Mouse (Mus musculus) kidney, embryonic 15.5 days (tissue): ENCODE measurements around the gene Babam2. TPM values are rescaled to one million over a fixed set of nuclear protein-coding genes. Genes with fewer than 3 reads are reported as not detected.

Experiments used
- ATAC-seq: fragments of 200-750 bp; cut with Nextera tagmentation; replicated peaks from 2 replicates; pipeline ENCODE4 v1.8.0; 2017; ENCODE audit warnings: moderate TSS enrichment; ENCODE audit not compliant: low FRiP score
- H3K27ac ChIP-seq: fragments of 300-500 bp; sonication (generic); 2 replicates; pipeline ENCODE4 v1.5.1; 2015; ENCODE audit warnings: mild to moderate bottlenecking, inconsistent platforms
- H3K27me3 ChIP-seq: fragments of 300-500 bp; sonication (generic); 2 replicates; pipeline ENCODE4 v1.6.1; 2015; ENCODE audit warnings: inconsistent platforms
- H3K36me3 ChIP-seq: fragments of 300-500 bp; sonication (generic); 2 replicates; pipeline ENCODE4 v1.6.1; 2015; ENCODE audit warnings: inconsistent platforms
- H3K4me1 ChIP-seq: fragments of 300-500 bp; sonication (generic); 2 replicates; pipeline ENCODE4 v1.6.1; 2015; ENCODE audit warnings: inconsistent platforms
- H3K4me2 ChIP-seq: fragments of 300-500 bp; sonication (generic); 2 replicates; pipeline ENCODE4 v1.6.1; 2015; ENCODE audit warnings: moderate library complexity, mild to moderate bottlenecking, inconsistent platforms
- H3K4me3 ChIP-seq: fragments of 300-500 bp; sonication (generic); replicated peaks from 2 replicates; pipeline ENCODE4 v1.5.1; 2015; ENCODE audit warnings: mild to moderate bottlenecking, inconsistent platforms
- H3K9ac ChIP-seq: fragments of 300-500 bp; sonication (generic); 2 replicates; pipeline ENCODE4 v1.6.1; 2015; ENCODE audit warnings: mild to moderate bottlenecking, inconsistent platforms
- H3K9me3 ChIP-seq: fragments of 300-500 bp; sonication (generic); replicated peaks from 2 replicates; pipeline ENCODE4 v1.6.1; 2016; ENCODE audit warnings: inconsistent platforms
- WGBS: fragments of 180-500 bp; shearing (Covaris S2); methylation state at CpG from one replicate; pipeline ENCODE4 v1.1.7; 2015; ENCODE audit warnings: mixed read lengths; 5-methylcytosine and 5-hydroxymethylcytosine counted together
- polyA plus RNA-seq: library from polyadenylated mRNA; unstranded; fragments of >200 nt; fragmentation: Nextera tagmentation; extraction: Ambion mirVana; gene quantifications from 2 replicates; pipeline ENCODE4 v1.2.1, GENCODE M21; 2015

Babam2 gene
- polyA plus RNA-seq, 1 experiment from 2014 or later: 83.2 TPM

- ATAC-seq: no peak
- WGBS: 72% methylated on average over 6 of the region's 6 CpGs
- no peaks in the 10 kb centered on the region for H3K27me3 ChIP-seq
- no peak overlapping the region for H3K4me2 ChIP-seq
- no peak overlapping the region for H3K4me3 ChIP-seq
- peaks cover 5% of the 10 kb centered on the region; the same call in 1 of the 2 replicates for H3K4me1 ChIP-seq
- no peak overlapping the region for H3K9ac ChIP-seq
- no peaks in the 10 kb centered on the region for H3K36me3 ChIP-seq
- H3K9me3 ChIP-seq: no peaks in the 10 kb centered on the region
- no peak overlapping the region for H3K27ac ChIP-seq
Observed at GRCm38 (mm10) chr5:31724519-31724918, 27.0 kb downstream of the Babam2 start.

GRCm38 (mm10) chr5:31725885-31726284 is 28.4 kb downstream of the Babam2 start:
- no peak overlapping the region for H3K4me2 ChIP-seq
- ATAC-seq: no peak
- no peaks in the 10 kb centered on the region for H3K36me3 ChIP-seq
- WGBS: 83% methylated on average over 2 of the region's 2 CpGs
- 0 out of 2 replicates have a peak, but pooled peaks cover 8% of the 10 kb centered on the region for H3K4me1 ChIP-seq
- H3K27me3 ChIP-seq: no peaks in the 10 kb centered on the region
- H3K27ac ChIP-seq: no peak overlapping the region
- no peaks in the 10 kb centered on the region for H3K9me3 ChIP-seq
- no peak overlapping the region for H3K9ac ChIP-seq
- no peak overlapping the region for H3K4me3 ChIP-seq

GRCm38 (mm10) chr5:31727456-31727855 is 30.0 kb downstream of the Babam2 start:
- Histone ChIP-seq H3K36me3 (no peaks in the 10 kb centered on the region), H3K4me2 (no peak overlapping the region), H3K27ac (no peak overlapping the region), H3K4me1 (0 out of 2 replicates have a peak, but pooled peaks cover 8% of the 10 kb centered on the region), H3K27me3 (no peaks in the 10 kb centered on the region), H3K9ac (no peak overlapping the region), H3K9me3 (no peaks in the 10 kb centered on the region), H3K4me3 (no peak overlapping the region)
- ATAC-seq: no peak
- WGBS: 73% methylated on average over 5 of the region's 5 CpGs

GRCm38 (mm10) chr5:31732644-31733338 is 35.3 kb downstream of the Babam2 start:
- Histone ChIP-seq H3K36me3 (no peaks in the 10 kb centered on the region), H3K4me2 (no peak overlapping the region), H3K9ac (no peak overlapping the region), H3K9me3 (no peaks in the 10 kb centered on the region), H3K27ac (peak overlapping the region; percentile 45), H3K27me3 (no peaks in the 10 kb centered on the region), H3K4me1 (0 out of 2 replicates have a peak, but pooled peaks cover 12% of the 10 kb centered on the region), H3K4me3 (no peak overlapping the region)
- WGBS: 36% methylated on average over 3 of the region's 3 CpGs
- ATAC-seq: no peak

- no peak overlapping the region for H3K4me2 ChIP-seq
- no peak for ATAC-seq
- no peak overlapping the region for H3K27ac ChIP-seq
- H3K9me3 ChIP-seq: no peaks in the 10 kb centered on the region
- H3K27me3 ChIP-seq: no peaks in the 10 kb centered on the region
- H3K4me3 ChIP-seq: no peak overlapping the region
- no peaks in the 10 kb centered on the region for H3K4me1 ChIP-seq
- WGBS: 100% methylated on average over 1 of the region's 1 CpGs
- H3K9ac ChIP-seq: no peak overlapping the region
- H3K36me3 ChIP-seq: no peaks in the 10 kb centered on the region
Observed at GRCm38 (mm10) chr5:31741931-31742330, 44.4 kb downstream of the Babam2 start.

GRCm38 (mm10) chr5:31742521-31743031 is 45.1 kb downstream of the Babam2 start:
- Histone ChIP-seq H3K4me2 (no peak overlapping the region), H3K9me3 (no peaks in the 10 kb centered on the region), H3K36me3 (no peaks in the 10 kb centered on the region), H3K27me3 (no peaks in the 10 kb centered on the region), H3K9ac (no peak overlapping the region), H3K4me3 (no peak overlapping the region), H3K27ac (no peak overlapping the region), H3K4me1 (no peaks in the 10 kb centered on the region)
- ATAC-seq: no peak
- WGBS: 60% methylated on average over 4 of the region's 4 CpGs

- Histone ChIP-seq H3K27ac (no peak overlapping the region), H3K4me3 (no peak overlapping the region), H3K9me3 (no peaks in the 10 kb centered on the region), H3K27me3 (no peaks in the 10 kb centered on the region), H3K4me2 (no peak overlapping the region), H3K9ac (no peak overlapping the region), H3K36me3 (no peaks in the 10 kb centered on the region), H3K4me1 (no peaks in the 10 kb centered on the region)
- no peak for ATAC-seq
Observed at GRCm38 (mm10) chr5:31749401-31749800, 51.9 kb downstream of the Babam2 start.

- H3K36me3 ChIP-seq: no peaks in the 10 kb centered on the region
- no peaks in the 10 kb centered on the region for H3K4me1 ChIP-seq
- no peak overlapping the region for H3K27ac ChIP-seq
- H3K4me2 ChIP-seq: no peak overlapping the region
- no peaks in the 10 kb centered on the region for H3K9me3 ChIP-seq
- H3K4me3 ChIP-seq: no peak overlapping the region
- H3K9ac ChIP-seq: no peak overlapping the region
- WGBS: 39% methylated on average over 9 of the region's 9 CpGs
- H3K27me3 ChIP-seq: no peaks in the 10 kb centered on the region
- ATAC-seq: no peak
Observed at GRCm38 (mm10) chr5:31750231-31750925, 52.9 kb downstream of the Babam2 start.

GRCm38 (mm10) chr5:31750955-31751354 is 53.5 kb downstream of the Babam2 start:
- no peaks in the 10 kb centered on the region for H3K36me3 ChIP-seq
- H3K9ac ChIP-seq: no peak overlapping the region
- 91% methylated on average over 4 of the region's 4 CpGs for WGBS
- no peaks in the 10 kb centered on the region for H3K27me3 ChIP-seq
- no peak overlapping the region for H3K4me2 ChIP-seq
- H3K4me1 ChIP-seq: no peaks in the 10 kb centered on the region
- no peaks in the 10 kb centered on the region for H3K9me3 ChIP-seq
- H3K4me3 ChIP-seq: no peak overlapping the region
- no peak overlapping the region for H3K27ac ChIP-seq
- no peak for ATAC-seq

GRCm38 (mm10) chr5:31754634-31755033 is 57.1 kb downstream of the Babam2 start:
- Histone ChIP-seq H3K4me2 (no peak overlapping the region), H3K4me1 (no peaks in the 10 kb centered on the region), H3K36me3 (no peaks in the 10 kb centered on the region), H3K9ac (no peak overlapping the region), H3K27me3 (no peaks in the 10 kb centered on the region), H3K4me3 (no peak overlapping the region), H3K27ac (no peak overlapping the region), H3K9me3 (no peaks in the 10 kb centered on the region)
- no peak for ATAC-seq
- 94% methylated on average over 1 of the region's 1 CpGs for WGBS

GRCm38 (mm10) chr5:31755255-31755654 is 57.8 kb downstream of the Babam2 start:
- WGBS: 90% methylated on average over 3 of the region's 3 CpGs
- H3K4me1 ChIP-seq: no peaks in the 10 kb centered on the region
- ATAC-seq: no peak
- H3K4me3 ChIP-seq: no peak overlapping the region
- H3K36me3 ChIP-seq: no peaks in the 10 kb centered on the region
- H3K4me2 ChIP-seq: no peak overlapping the region
- no peaks in the 10 kb centered on the region for H3K27me3 ChIP-seq
- H3K9ac ChIP-seq: no peak overlapping the region
- no peak overlapping the region for H3K27ac ChIP-seq
- H3K9me3 ChIP-seq: no peaks in the 10 kb centered on the region

- no peak overlapping the region for H3K27ac ChIP-seq
- no peaks in the 10 kb centered on the region for H3K36me3 ChIP-seq
- H3K9ac ChIP-seq: no peak overlapping the region
- H3K4me1 ChIP-seq: no peaks in the 10 kb centered on the region
- no peaks in the 10 kb centered on the region for H3K9me3 ChIP-seq
- no peaks in the 10 kb centered on the region for H3K27me3 ChIP-seq
- 86% methylated on average over 9 of the region's 9 CpGs for WGBS
- no peak for ATAC-seq
- H3K4me2 ChIP-seq: no peak overlapping the region
- no peak overlapping the region for H3K4me3 ChIP-seq
Observed at GRCm38 (mm10) chr5:31758310-31759091, 61.0 kb downstream of the Babam2 start.
